ENCODE assay signal across 10 mouse cellular contexts in genomic region chr9:24189511-24190260, GRCm38 (mm10).
A peak's percentile ranks its signal among the peaks of the same experiment; 100 is the strongest.
DNase-seq lines count a peak whose midpoint lies in the region; ATAC-seq and TF ChIP-seq lines count a peak whose summit lies in the region.
"Had no signal": no experiment of that assay in that cellular context is flagged by ENCODE, and none has a peak within 500 bp of the region (broad histone marks: within the 10 kb centered on the region; RNA-seq: fewer than 3 reads in every experiment).

No protein-coding gene starts in this region.

- no peaks in the 10 kb centered on the region for H3K27me3 ChIP-seq in heart, embryonic 13.5 days (replicated peaks)
- no peaks in the 10 kb centered on the region for H3K27me3 ChIP-seq in forebrain, embryonic 15.5 days
- H3K27me3 ChIP-seq in neural tube, embryonic 15.5 days (replicated peaks) = no peaks in the 10 kb centered on the region
- no peaks in the 10 kb centered on the region for H3K27me3 ChIP-seq in kidney, adult 2 months (replicated peaks; ENCODE audit: control insufficient read depth, insufficient read depth, low read length)

- no peak for DNase-seq in heart, postnatal 14 days
- DNase-seq in left cerebral cortex, adult 11 months (ENCODE audit: low spot score) = peak; percentile 26
- DNase-seq in adrenal gland, postnatal 14 days = no peak
- no peak for DNase-seq in kidney, adult 2 months
- DNase-seq in adrenal gland, adult 8-10 months = no peak
- DNase-seq: adrenal gland, adult 2 months had no signal

- intact Hi-C loops in heart, postnatal 14 days (cut with DNase I) = no loop called here

- no peak for ATAC-seq in heart, embryonic 13.5 days (ENCODE audit: extremely low read depth, insufficient number of reproducible peaks, low FRiP score, low TSS enrichment)
- peak; percentile 51 for ATAC-seq in forebrain, embryonic 15.5 days (replicated peaks)
- peak; percentile 41; the same call in 1 of the 2 replicates for ATAC-seq in neural tube, embryonic 15.5 days (ENCODE audit: low FRiP score)

- no peak for TF ChIP-seq CTCF in kidney, adult 2 months (conservative IDR thresholded peaks at IDR 0.05; ENCODE audit: insufficient read depth, insufficient read length, low read depth, low read length)

- H3K27ac ChIP-seq in heart, embryonic 13.5 days (replicated peaks) = peak overlapping the region; percentile 51
- H3K27ac ChIP-seq in forebrain, embryonic 15.5 days (replicated peaks) = peak overlapping the region; percentile 85
- H3K27ac ChIP-seq in neural tube, embryonic 15.5 days (replicated peaks) = no peak overlapping the region
- H3K27ac ChIP-seq in kidney, adult 2 months (ENCODE audit: insufficient read depth, low read depth, low read length) = no peak overlapping the region
- H3K27ac ChIP-seq: macrophage had no signal

- peak overlapping the region; percentile 16; the same call in 1 of the 2 replicates for H3K4me2 ChIP-seq in heart, embryonic 13.5 days
- no peak overlapping the region for H3K4me2 ChIP-seq in forebrain, embryonic 15.5 days (replicated peaks)
- H3K4me2 ChIP-seq in neural tube, embryonic 15.5 days = no peak overlapping the region

- no peaks in the 10 kb centered on the region for H3K36me3 ChIP-seq in heart, embryonic 13.5 days
- H3K36me3 ChIP-seq in forebrain, embryonic 15.5 days = no peaks in the 10 kb centered on the region
- H3K36me3 ChIP-seq in neural tube, embryonic 15.5 days = no peaks in the 10 kb centered on the region
- H3K36me3 ChIP-seq in kidney, adult 2 months (ENCODE audit: control insufficient read depth, insufficient read depth, low read length) = no peaks in the 10 kb centered on the region

- H3K9ac ChIP-seq in heart, embryonic 13.5 days = no peak overlapping the region
- no peak overlapping the region for H3K9ac ChIP-seq in forebrain, embryonic 15.5 days (replicated peaks)
- H3K9ac ChIP-seq in neural tube, embryonic 15.5 days (replicated peaks) = no peak overlapping the region

- H3K4me1 ChIP-seq in heart, embryonic 13.5 days = peaks cover 12% of the 10 kb centered on the region
- H3K4me1 ChIP-seq in forebrain, embryonic 15.5 days = peaks cover 27% of the 10 kb centered on the region
- peaks cover 8% of the 10 kb centered on the region; the same call in 1 of the 2 replicates for H3K4me1 ChIP-seq in neural tube, embryonic 15.5 days
- H3K4me1 ChIP-seq in kidney, adult 2 months (ENCODE audit: control insufficient read depth, insufficient read depth, low read length) = no peaks in the 10 kb centered on the region

- no peak for TF ChIP-seq POLR2A in kidney, adult 2 months (IDR thresholded peaks at IDR 0.05; ENCODE audit: low read depth, low read length)

- no peak overlapping the region for H3K4me3 ChIP-seq in heart, embryonic 13.5 days
- no peak overlapping the region for H3K4me3 ChIP-seq in forebrain, embryonic 15.5 days
- H3K4me3 ChIP-seq in neural tube, embryonic 15.5 days (replicated peaks) = no peak overlapping the region
- no peak overlapping the region for H3K4me3 ChIP-seq in kidney, adult 2 months (ENCODE audit: insufficient read depth, low read depth, low read length)

- H3K9me3 ChIP-seq in heart, embryonic 13.5 days = no peaks in the 10 kb centered on the region
- H3K9me3 ChIP-seq in forebrain, embryonic 15.5 days = no peaks in the 10 kb centered on the region
- H3K9me3 ChIP-seq in neural tube, embryonic 15.5 days (replicated peaks) = no peaks in the 10 kb centered on the region

- 22% methylated on average over 2 of the region's 2 CpGs for WGBS in heart, embryonic 13.5 days
- WGBS in forebrain, embryonic 15.5 days = 13% methylated on average over 2 of the region's 2 CpGs
- WGBS in neural tube, embryonic 15.5 days = 52% methylated on average over 2 of the region's 2 CpGs
- 40% methylated on average over 2 of the region's 2 CpGs for WGBS in kidney, adult 2 months

Comparison
In these comparisons a context has a peak if more than half of its experiments do, and no peak if none do; other contexts are left out.
1. H3K27ac ChIP-seq: peak in heart, embryonic 13.5 days (single experiment) and forebrain, embryonic 15.5 days (single experiment); none in neural tube, embryonic 15.5 days (single experiment) and kidney, adult 2 months (single experiment).